Mouse (Mus musculus) v-Abl transformed pro-B cells (cell line): ENCODE measurements around the gene Zfp866.

Experiments used
- in situ Hi-C, 2 experiments: fragments of 400-800 bp; cut with MboI; formaldehyde crosslinking; loops; one replicate each; pipeline ENCODE4 v1.15.1; 2025; ENCODE audit not compliant: unreplicated experiment in 2 of 2

Zfp866 gene

DNA sequence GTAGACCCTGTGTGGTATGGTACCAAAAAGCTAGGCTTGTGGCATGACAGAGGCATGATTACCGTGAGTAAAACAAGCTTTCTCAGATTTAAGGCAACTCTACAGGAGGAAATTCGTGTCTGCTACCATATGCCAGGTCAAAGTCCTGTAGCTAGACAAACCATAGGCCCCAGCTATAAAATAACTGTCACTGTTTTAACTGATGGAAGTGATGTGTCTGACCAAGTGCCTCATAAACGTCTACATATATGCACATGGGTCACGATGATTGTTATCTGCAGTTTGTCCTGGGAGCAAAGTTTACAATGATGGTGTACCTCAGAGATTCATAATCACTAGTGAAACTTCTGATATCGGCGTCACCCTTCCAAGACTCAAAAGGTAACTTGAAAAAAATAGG is 50.2 kb downstream of the Zfp866 start:
- in situ Hi-C loops = no loop called here

- in situ Hi-C loops = no loop called here
These were observed 55.5 kb downstream of the Zfp866 start for GRCm38 (mm10) chr8:69735495-69735894.

DNA sequence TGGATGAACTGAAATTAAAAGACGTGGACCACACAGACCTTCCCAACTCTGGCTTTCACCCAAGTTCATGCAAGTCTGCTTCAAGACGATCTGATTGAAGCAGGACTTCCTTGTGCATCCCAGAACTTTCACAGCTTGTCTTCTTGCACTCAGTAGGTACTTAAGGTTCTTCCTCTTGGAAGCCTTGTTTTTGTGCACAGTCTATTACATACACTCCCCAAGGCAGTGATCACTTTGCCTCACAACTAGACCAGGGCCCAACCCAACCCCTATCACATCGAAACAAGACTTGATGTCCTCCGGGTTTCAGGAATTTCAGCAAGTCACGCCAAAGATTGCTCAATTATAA is 73.8 kb downstream of the Zfp866 start:
- in situ Hi-C loops = loop anchor here (10.0 kb wide), 1 partner anchor 92 kb away; the partner anchor contains the start of gene Zfp868 (in 2 of the 2)

- in situ Hi-C loops = loop anchor here (10.0 kb wide), 1 partner anchor 92 kb away; the partner anchor contains the start of gene Zfp868 (in 2 of the 2)
These were observed 74.4 kb downstream of the Zfp866 start for GRCm38 (mm10) chr8:69716403-69717231.

DNA sequence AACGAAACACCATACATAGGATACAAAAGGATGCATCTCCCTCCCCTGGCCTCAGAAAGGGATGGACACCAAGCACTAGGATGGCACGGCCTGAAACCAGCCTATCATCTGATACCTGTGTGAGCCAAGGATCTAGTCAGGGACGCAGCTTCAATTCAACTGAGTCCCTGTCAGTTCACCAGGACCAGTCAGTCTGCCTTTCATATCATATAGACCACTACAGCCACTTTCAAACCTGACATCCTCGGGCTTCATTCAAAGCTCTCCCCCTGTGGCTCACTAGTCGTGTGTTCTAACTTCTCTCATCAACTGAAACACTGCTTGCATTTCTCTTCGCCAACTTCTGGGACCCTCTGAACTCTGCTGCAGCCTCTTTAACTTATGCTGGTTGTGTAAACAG is 75.6 kb downstream of the Zfp866 start:
- in situ Hi-C loops = loop anchor here (10.0 kb wide), 1 partner anchor 91 kb away; the partner anchor contains the start of gene Zfp868 (in 2 of the 2)

DNA sequence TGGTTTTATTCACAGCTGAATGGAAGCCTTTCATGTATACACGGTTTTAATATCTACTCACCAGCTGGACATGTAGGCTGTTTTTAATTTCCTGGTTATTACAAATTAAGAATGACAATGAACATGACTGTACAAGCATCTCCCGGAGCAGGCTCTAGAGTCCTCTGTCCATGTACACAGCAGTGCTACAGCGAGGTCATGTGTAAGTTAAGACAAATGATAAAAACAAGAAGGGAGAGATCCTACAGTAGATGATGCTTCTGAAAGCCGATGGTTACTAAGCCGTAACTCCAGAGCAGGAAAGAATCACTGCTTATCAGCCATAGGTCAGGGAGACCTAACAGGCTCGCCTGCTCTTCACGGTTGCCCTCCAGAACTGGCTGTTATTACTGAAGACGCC is 77.5 kb downstream of the Zfp866 start:
- in situ Hi-C loops = loop anchor here (10.0 kb wide), 1 partner anchor 89 kb away; the partner anchor contains the start of gene Zfp868 (in 2 of the 2)
